Mouse (Mus musculus) forebrain, postnatal 0 days (tissue): ENCODE data around the gene Gak. TPM values are rescaled to one million over a fixed set of nuclear protein-coding genes. Genes with fewer than 3 reads are reported as not detected.

Source experiments
- ATAC-seq: fragments of 200-750 bp; cut with Nextera tagmentation; 2 replicates; pipeline ENCODE4 v1.8.0; 2017; ENCODE audit warnings: mild to moderate bottlenecking, moderate library complexity
- DNase-seq: peaks from one replicate; pipeline ENCODE4 v3.0.0-alpha.2; 2015
- H3K27ac ChIP-seq: fragments of 300-500 bp; sonication (generic); 2 replicates; pipeline ENCODE4 v1.5.1; 2014; ENCODE audit warnings: low read depth, mild to moderate bottlenecking, antibody characterized with exemption, low read length, moderate library complexity, mixed read lengths
- H3K27me3 ChIP-seq: fragments of 300-500 bp; sonication (generic); 2 replicates; pipeline ENCODE4 v1.6.1; 2014; ENCODE audit warnings: mild to moderate bottlenecking, low read length, mixed read lengths; ENCODE audit not compliant: insufficient read depth
- H3K36me3 ChIP-seq: fragments of 300-500 bp; sonication (generic); 2 replicates; pipeline ENCODE4 v1.6.1; 2014; ENCODE audit warnings: mild to moderate bottlenecking, moderate library complexity; ENCODE audit not compliant: insufficient read depth
- H3K4me1 ChIP-seq: fragments of 300-500 bp; sonication (generic); 2 replicates; pipeline ENCODE4 v1.6.1; 2014; ENCODE audit warnings: antibody characterized with exemption; ENCODE audit not compliant: insufficient read depth
- H3K4me2 ChIP-seq: fragments of 300-500 bp; sonication (generic); 2 replicates; pipeline ENCODE4 v1.6.1; 2014; ENCODE audit warnings: low read depth, mild to moderate bottlenecking, moderate library complexity
- H3K4me3 ChIP-seq: fragments of 300-500 bp; sonication (generic); 2 replicates; pipeline ENCODE4 v1.5.1; 2014; ENCODE audit warnings: low read depth, low read length, mixed read lengths
- H3K9ac ChIP-seq: fragments of 300-500 bp; sonication (generic); 2 replicates; pipeline ENCODE4 v1.6.1; 2014; ENCODE audit warnings: mild to moderate bottlenecking
- H3K9me3 ChIP-seq: fragments of 300-500 bp; sonication (generic); 2 replicates; pipeline ENCODE4 v1.6.1; 2016; ENCODE audit warnings: low read length
- CTCF ChIP-seq: sonication (generic); IDR thresholded peaks from 2 replicates; pipeline ENCODE4 v1.5.1; 2016; ENCODE audit warnings: antibody characterized with exemption, control low read depth, low read depth
- WGBS: fragments of 180-500 bp; shearing (Covaris S2); extraction: QIAGEN DNeasy Blood & Tissue Kit; methylation state at CpG from one replicate; pipeline ENCODE4 v1.1.7; 2014; 5-methylcytosine and 5-hydroxymethylcytosine counted together
- polyA plus RNA-seq: library from polyadenylated mRNA; unstranded; fragments of >200 nt; fragmentation: Nextera tagmentation; extraction: Ambion mirVana; gene quantifications from 2 replicates; pipeline ENCODE4 v1.2.1, GENCODE M21; 2015
- total RNA-seq: library from RNA; depleted of rRNA; stranded (reverse); fragments of >200 nt; gene quantifications from 2 replicates; pipeline ENCODE4 v1.2.3, GENCODE M21; 2014

Gene Gak
- total and polyA plus RNA-seq, 2 experiments from 2014 or later = 48.6 to 77.6 TPM

- H3K36me3 ChIP-seq = no peaks in the 10 kb centered on the region
- no peak overlapping the region for H3K4me2 ChIP-seq
- no peak for ATAC-seq
- no peaks in the 10 kb centered on the region for H3K9me3 ChIP-seq
- no peak overlapping the region for H3K27ac ChIP-seq
- TF ChIP-seq CTCF = no peak
- H3K27me3 ChIP-seq = no peaks in the 10 kb centered on the region
- H3K9ac ChIP-seq = no peak overlapping the region
- 0 out of 2 replicates have a peak, but pooled peaks cover 4% of the 10 kb centered on the region for H3K4me1 ChIP-seq
- 88% methylated on average over 4 of the region's 4 CpGs for WGBS
- H3K4me3 ChIP-seq = no peak overlapping the region
- DNase-seq = no peak
Observed at GRCm38 (mm10) chr5:108633676-108634075, 4.1 kb upstream of the Gak start.

- H3K36me3 ChIP-seq = peaks cover 4% of the 10 kb centered on the region
- 0 out of 2 replicates have a peak, but pooled peaks cover 4% of the 10 kb centered on the region for H3K4me1 ChIP-seq
- no peak for TF ChIP-seq CTCF
- DNase-seq (no peak), ATAC-seq (peak; percentile 79)
- H3K4me3 ChIP-seq = peak overlapping the region; percentile 91
- H3K9ac ChIP-seq = peak overlapping the region; percentile 96
- H3K27ac ChIP-seq = peak overlapping the region; percentile 89
- H3K27me3 ChIP-seq = no peaks in the 10 kb centered on the region
- 3% methylated on average over 32 of the region's 32 CpGs for WGBS
- no peaks in the 10 kb centered on the region for H3K9me3 ChIP-seq
- peak overlapping the region; percentile 89 for H3K4me2 ChIP-seq
Observed at GRCm38 (mm10) chr5:108628891-108629633, 493 bp downstream of the Gak start.

DNA sequence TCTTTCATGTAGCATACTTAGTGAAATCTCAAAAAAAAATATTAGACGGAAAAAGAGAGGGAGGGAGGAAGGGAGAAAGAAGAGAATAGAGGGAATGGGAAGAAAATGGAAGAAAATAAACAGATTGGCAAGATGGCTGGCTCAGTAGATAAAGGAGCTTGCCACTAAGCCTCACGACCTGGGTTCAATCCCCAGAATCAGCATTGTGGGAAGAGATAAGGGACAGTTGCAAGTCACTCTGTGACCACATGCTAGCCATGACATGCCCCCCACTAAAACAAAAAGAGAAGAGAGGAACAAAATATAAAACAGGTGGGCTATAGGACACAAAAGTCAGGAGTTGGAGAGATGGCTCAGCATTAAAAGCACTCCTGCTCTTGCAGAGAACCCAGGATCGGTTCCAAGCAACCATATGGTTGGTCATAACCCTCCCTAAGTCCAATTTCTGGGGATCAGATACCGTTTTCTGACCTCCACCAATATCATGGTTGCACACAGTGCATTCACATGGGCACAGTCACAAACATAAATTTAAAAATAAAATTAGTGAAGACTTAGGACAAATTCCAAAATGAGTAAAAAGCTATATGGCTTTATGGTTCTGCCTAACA, 3.4 kb downstream of the Gak start:
- WGBS = 81% methylated on average over 4 of the region's 4 CpGs

DNA sequence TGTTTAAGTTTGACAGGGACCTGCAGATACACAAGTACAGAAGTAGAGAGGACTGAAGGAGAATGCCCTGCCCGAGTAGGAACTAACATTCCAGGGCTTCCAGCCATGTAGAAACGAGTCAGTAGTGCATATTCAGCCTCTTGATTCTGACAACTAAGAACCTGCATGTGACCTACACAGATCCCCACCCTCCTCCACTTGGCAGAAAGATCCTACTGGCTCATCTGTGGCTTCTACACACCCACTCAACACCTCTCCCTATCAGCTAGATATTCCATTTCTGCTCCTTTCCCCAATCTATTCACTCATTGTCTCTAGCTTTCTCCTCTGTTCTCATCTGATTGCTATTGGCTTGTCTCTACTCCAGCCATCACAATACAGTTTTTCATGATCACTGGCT, 7.7 kb downstream of the Gak start:
- no peak for DNase-seq

More for the DNA sequence above, 3.4 kb downstream of the Gak start:
- Histone ChIP-seq H3K36me3 (peaks cover 29% of the 10 kb centered on the region), H3K27ac (no peak overlapping the region), H3K4me3 (no peak overlapping the region), H3K9ac (no peak overlapping the region), H3K9me3 (no peaks in the 10 kb centered on the region), H3K4me1 (0 out of 2 replicates have a peak, but pooled peaks cover 4% of the 10 kb centered on the region), H3K4me2 (no peak overlapping the region), H3K27me3 (no peaks in the 10 kb centered on the region)
- ATAC-seq = no peak
- no peak for TF ChIP-seq CTCF
- DNase-seq = no peak

GRCm38 (mm10) chr5:108610426-108610825, 19.1 kb downstream of the Gak start:
- ATAC-seq (no peak), DNase-seq (no peak)
- Histone ChIP-seq H3K27me3 (no peaks in the 10 kb centered on the region), H3K4me2 (no peak overlapping the region), H3K4me3 (no peak overlapping the region), H3K36me3 (peaks cover 93% of the 10 kb centered on the region), H3K9me3 (no peaks in the 10 kb centered on the region), H3K4me1 (no peaks in the 10 kb centered on the region), H3K27ac (no peak overlapping the region), H3K9ac (no peak overlapping the region)
- TF ChIP-seq CTCF = no peak
- 95% methylated on average over 1 of the region's 1 CpGs for WGBS

More for the DNA sequence above, 7.7 kb downstream of the Gak start:
- 84% methylated on average over 2 of the region's 2 CpGs for WGBS
- no peaks in the 10 kb centered on the region for H3K4me1 ChIP-seq
- H3K4me3 ChIP-seq = no peak overlapping the region
- no peak for ATAC-seq
- no peak overlapping the region for H3K27ac ChIP-seq
- H3K9me3 ChIP-seq = no peaks in the 10 kb centered on the region
- no peak overlapping the region for H3K9ac ChIP-seq
- no peak overlapping the region for H3K4me2 ChIP-seq
- TF ChIP-seq CTCF = no peak
- peaks cover 46% of the 10 kb centered on the region for H3K36me3 ChIP-seq
- no peaks in the 10 kb centered on the region for H3K27me3 ChIP-seq

DNA sequence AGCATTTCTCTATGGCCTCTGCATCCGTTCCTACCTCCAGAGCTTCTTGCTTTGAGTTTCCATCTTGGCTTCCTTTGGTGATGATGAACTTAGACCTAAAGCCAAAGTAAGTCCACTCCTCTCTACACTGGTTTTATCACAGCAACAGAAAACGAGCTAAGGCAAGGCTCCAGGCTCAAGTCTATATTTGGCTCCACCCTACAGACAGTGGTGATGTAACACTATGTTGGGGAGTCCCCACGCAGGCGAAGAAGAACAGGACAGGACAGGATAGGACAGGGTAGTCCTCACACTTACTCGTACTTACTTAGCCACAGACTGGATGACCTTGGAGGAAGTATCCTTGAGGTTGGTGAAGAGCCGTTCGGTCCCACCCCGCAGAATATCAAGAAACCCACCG, 27.0 kb downstream of the Gak start:
- Histone ChIP-seq H3K9me3 (no peaks in the 10 kb centered on the region), H3K4me1 (no peaks in the 10 kb centered on the region), H3K27ac (no peak overlapping the region), H3K36me3 (peaks cover 96% of the 10 kb centered on the region), H3K4me3 (no peak overlapping the region), H3K4me2 (no peak overlapping the region), H3K9ac (no peak overlapping the region), H3K27me3 (no peaks in the 10 kb centered on the region)
- TF ChIP-seq CTCF = no peak
- 97% methylated on average over 9 of the region's 9 CpGs for WGBS
- DNase-seq = no peak
- no peak for ATAC-seq

GRCm38 (mm10) chr5:108599923-108600322, 29.6 kb downstream of the Gak start:
- DNase-seq (no peak), ATAC-seq (no peak)
- TF ChIP-seq CTCF = no peak
- H3K9ac ChIP-seq = no peak overlapping the region
- no peaks in the 10 kb centered on the region for H3K9me3 ChIP-seq
- no peaks in the 10 kb centered on the region for H3K4me1 ChIP-seq
- WGBS = 83% methylated on average over 1 of the region's 1 CpGs
- no peaks in the 10 kb centered on the region for H3K27me3 ChIP-seq
- no peak overlapping the region for H3K4me2 ChIP-seq
- no peak overlapping the region for H3K4me3 ChIP-seq
- H3K27ac ChIP-seq = no peak overlapping the region
- peaks cover 92% of the 10 kb centered on the region for H3K36me3 ChIP-seq
